Mouse (Mus musculus) cerebellum, adult 2 months (tissue): ENCODE measurements around the gene Inava.

ENCODE experiments used
- CTCF ChIP-seq: fragments of 200-500 bp; IDR thresholded peaks from 2 replicates; pipeline ENCODE4 v1.5.1; 2011; ENCODE audit warnings: low read depth, mild to moderate bottlenecking, control low read depth, low read length, moderate library complexity, borderline replicate concordance; ENCODE audit not compliant: insufficient read depth
- POLR2A ChIP-seq: fragments of 200-500 bp; IDR thresholded peaks from 2 replicates; pipeline ENCODE4 v1.6.1; 2011; ENCODE audit warnings: low read length, control low read depth, borderline replicate concordance; ENCODE audit not compliant: insufficient read depth

DNA sequence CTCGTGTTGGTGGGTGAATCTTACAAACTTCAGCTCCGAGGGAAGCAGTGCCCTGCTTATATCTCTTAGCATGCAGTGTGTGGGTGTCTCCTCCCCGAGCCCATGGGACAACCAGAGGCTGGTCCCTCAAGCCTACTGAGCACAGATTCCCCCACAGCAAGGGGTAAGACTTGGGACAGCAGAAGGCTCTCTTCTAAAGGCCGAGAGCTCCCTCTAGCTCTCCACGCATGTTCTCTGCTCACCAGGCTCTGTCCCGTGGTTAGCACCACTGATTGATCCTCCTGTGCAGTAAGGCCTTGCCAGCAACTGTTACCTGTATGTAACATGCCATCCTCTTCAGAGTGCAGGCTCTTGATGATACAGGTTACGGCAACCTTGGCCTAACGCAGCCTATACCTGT is 66.4 kb downstream of the Inava start:
- TF ChIP-seq POLR2A: no peak
- peak; percentile 38; the same call in 1 of the 2 replicates for TF ChIP-seq CTCF
